Mouse (Mus musculus): ENCODE data around the gene Bspry.
"Not testable (repeated sequence)": the region's sequence is repeated elsewhere in the genome, so short reads cannot be mapped to it uniquely, and the experiment has no call there.

Bspry gene

GRCm38 (mm10) chr4:62479937-62480708, at the start of gene Bspry:
Gene Bspry, plus strand, starts transcription at chr4:62480053.
- DNase-seq (ENCODE audit: low spot score in 2 of 2), result no peak

GRCm38 (mm10) chr4:62430678-62431077, 49.2 kb upstream of the Bspry start:
- no peak for DNase-seq (ENCODE audit: low spot score in 2 of 2)

DNA sequence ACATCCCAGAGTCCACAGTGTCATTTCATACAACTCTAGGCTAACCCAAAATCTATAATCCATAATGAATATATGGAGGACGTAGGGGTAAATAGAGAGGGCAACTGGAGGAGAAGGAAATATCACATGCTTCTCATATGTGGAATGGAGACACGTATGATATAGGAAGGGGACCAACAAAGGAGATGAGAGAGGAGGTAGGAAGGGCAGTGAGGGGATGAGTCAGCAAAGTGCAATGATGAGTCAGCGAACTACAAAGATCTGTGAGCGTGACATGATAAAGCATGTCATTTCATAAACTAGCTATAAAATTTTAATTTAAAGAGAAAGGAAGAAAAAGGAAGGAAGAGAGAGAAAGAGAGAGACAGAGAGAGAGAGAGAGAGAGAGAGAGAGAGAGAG, 48.3 kb upstream of the Bspry start:
- DNase-seq (ENCODE audit: low spot score in 2 of 2), result no peak

DNA sequence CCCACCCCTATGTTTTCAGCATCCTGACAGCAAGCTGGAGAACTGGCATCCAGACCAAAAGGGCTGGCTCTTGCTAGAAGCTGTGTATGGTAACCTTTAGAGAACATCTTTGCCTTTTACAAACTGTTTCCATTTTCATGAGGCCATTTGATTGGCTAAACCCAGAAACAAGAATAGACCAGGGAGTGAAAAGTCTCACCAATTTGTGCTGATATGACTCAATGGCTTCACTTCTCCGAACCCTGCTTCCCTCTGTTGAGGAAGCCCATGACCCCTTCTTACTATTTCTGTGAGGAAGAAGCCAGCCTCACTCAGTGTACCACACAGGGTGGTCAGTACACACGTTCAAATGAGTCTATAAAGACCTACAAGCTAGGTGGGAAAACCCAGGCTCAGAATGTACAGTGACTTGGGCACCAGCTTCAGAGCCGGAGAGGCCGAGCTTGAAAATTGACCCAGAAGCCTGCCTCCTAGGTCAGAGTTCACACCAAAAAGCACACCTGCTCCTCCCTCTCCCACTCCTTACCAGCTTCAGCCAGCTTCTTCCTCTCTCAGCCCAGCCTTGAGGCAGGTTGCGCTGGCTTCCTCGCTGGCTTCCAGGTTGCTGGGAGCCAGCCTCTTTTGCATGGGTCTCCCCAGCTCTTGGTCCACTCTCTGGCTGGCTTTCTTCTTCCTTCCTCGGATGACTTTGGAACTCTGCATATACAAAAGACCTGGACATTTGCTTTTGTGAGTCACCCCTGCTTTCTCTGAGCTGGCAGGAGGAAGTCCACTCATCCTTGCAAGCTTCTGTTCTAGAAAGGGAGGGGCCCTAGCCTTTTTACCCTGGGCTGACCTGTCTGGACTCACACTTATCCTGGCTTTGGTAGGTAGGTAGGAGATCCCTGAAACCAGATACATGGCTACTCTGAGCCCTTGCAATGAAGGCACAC, 45.6 kb upstream of the Bspry start:
- DNase-seq (ENCODE audit: low spot score in 2 of 2), result no peak

DNA sequence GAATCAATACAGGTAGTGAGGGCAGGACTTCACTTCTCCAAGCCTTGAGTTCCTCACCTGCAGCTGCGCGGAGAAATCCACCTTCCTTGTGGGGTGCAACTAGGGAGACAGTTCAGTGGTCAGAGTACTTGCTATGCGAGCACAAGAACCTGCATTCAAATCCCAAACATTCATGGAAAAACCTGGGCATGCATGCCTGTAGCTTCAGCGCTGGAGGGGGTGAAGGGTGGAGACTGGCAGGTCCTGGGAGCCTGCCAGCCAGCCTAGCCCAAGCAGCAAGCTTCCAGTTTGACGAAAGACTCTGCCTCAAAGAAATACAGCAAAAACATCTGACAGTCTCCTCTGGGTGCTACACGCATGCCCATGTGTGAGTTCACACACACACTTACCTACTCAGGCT, 44.8 kb upstream of the Bspry start, which contains the start of gene Rnf183:
TSS of gene Rnf183 (minus strand) at position 172 of the 400 bp plus-strand sequence.
- DNase-seq (ENCODE audit: low spot score in 2 of 2), result no peak

DNA sequence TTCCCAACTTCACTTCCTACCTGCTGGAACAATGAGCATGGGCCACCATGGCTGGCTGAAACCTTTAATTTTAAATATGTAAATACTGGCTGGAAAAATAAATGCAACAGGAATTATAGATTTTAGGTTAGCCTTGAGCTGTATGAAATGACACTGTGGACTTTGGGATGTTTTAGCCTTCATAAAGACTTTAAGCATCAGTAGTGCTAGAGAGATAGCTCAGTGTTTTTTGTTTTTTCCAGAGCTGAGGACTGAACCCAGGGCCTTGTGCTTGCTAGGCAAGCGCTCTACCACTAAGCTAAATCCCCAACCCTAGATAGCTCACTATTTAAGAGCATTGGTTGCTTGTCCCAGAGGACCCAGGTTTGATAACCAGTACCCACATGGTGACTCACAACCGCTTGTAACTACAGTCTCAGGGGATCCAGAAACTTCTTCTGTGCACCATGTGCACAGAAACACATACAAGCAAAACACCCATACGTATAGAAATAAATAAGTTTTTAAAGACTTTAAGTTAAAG, 42.5 kb upstream of the Bspry start:
- no peak for DNase-seq (ENCODE audit: low spot score in 2 of 2)

- DNase-seq (ENCODE audit: low spot score in 2 of 2), result no peak
Observed at GRCm38 (mm10) chr4:62437871-62438270, 42.0 kb upstream of the Bspry start.

- no peak for DNase-seq (ENCODE audit: low spot score in 2 of 2)
Observed at GRCm38 (mm10) chr4:62439793-62440192, 40.1 kb upstream of the Bspry start.

- no peak for DNase-seq (ENCODE audit: low spot score in 2 of 2)
Observed at GRCm38 (mm10) chr4:62440544-62440943, 39.3 kb upstream of the Bspry start.

- no peak for DNase-seq (ENCODE audit: low spot score in 2 of 2)
Observed at GRCm38 (mm10) chr4:62440986-62441385, 38.9 kb upstream of the Bspry start.

DNA sequence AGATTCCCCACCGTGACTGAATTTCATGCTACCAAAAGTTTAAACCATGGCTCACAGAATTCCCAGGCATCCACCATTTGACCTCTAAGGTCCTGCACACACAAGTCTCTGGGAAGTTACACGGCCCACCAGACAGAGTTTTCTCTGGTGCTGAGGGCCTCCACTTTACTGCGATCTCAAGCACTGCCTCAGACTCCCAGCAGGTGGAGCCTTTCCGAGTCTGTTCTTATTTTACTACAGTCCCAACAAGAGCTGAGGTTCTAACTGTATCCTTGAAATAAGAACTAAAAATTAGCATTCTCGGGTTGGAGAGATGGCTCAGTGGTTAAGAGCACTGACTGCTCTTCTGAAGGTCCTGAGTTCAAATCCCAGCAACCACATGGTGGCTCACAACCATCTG, 24.9 kb upstream of the Bspry start:
- peak; percentile 44 to 50 for DNase-seq (ENCODE audit: low spot score in 2 of 2)

GRCm38 (mm10) chr4:62459081-62459480, 20.8 kb upstream of the Bspry start:
- DNase-seq (ENCODE audit: low spot score in 2 of 2), result peak; percentile 57 to 65

DNA sequence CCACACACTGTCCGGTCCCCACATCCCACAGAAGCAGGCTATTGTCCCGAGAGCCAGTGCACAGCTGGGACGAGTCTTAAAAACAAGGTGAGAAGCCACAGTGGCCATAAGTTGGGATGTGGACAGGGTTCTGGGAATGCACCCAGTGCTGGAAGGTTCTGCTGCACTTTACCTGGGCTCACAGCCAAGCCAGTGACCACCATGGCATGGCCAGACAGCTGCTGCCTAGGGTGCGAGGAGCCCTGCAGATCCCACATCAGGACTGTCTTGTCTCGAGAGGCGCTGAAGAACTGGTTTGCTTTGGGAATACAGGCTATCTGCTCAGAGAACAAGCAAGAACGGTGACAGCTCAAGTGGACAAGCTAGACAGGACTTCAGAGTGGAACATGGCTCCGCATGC, 19.5 kb upstream of the Bspry start:
- no peak for DNase-seq (ENCODE audit: low spot score in 2 of 2)

DNA sequence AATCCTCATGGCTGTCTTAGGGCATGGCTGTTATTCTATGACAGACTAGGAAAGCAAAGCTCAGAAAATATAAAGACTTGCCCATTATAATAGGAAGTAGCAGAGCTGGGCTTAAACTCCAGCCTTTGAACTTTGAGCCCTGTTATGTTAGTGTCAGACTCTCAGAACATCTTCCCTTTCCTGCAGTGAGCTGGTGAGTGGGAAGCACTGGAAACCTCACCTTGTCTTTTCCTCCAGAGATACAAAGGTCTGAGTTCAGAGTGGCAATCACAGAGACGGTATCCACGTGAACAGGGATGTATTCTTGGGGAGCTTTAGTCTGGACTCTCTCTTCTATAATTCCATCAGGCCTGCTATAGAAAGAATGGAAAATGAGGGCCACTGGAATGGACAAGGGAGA, 16.7 kb upstream of the Bspry start:
- no peak for DNase-seq (ENCODE audit: low spot score in 2 of 2)

GRCm38 (mm10) chr4:62468158-62468557, 11.7 kb upstream of the Bspry start:
- no peak for DNase-seq (ENCODE audit: low spot score in 2 of 2)

DNA sequence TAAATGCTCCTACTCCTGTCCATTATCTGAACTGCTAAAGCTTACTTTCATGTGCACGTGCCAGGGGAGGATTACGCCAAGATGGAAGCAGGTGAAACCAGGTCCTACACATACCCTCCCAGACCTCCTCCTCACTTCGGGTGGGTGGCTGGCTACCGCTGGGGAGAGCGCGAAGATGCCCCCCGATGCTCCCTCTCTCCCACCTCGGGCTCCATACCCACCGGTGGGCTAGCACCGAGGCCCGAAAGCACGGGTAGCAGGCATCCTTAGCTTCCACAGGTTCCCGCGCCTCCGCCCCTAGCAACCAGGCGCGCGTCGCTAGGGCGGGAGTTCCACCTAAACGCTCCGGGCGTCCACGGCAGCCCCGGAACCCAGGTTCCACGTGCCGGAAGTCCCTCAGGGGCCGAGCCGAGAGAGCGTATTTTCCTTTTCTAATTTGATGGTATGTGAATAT, 9.2 kb upstream of the Bspry start, which contains the start of gene Wdr31:
TSS of gene Wdr31 (minus strand) at position 299 of the 454 bp plus-strand sequence.
- DNase-seq (ENCODE audit: low spot score in 2 of 2), result peak; percentile 81 to 84

GRCm38 (mm10) chr4:62472071-62472470, 7.8 kb upstream of the Bspry start:
- peak; percentile 22 to 27 for DNase-seq (ENCODE audit: low spot score in 2 of 2)

GRCm38 (mm10) chr4:62475131-62475530, 4.7 kb upstream of the Bspry start:
- no peak for DNase-seq (ENCODE audit: low spot score in 2 of 2)

GRCm38 (mm10) chr4:62475793-62476192, 4.1 kb upstream of the Bspry start:
- no peak for DNase-seq (ENCODE audit: low spot score in 2 of 2)

GRCm38 (mm10) chr4:62477542-62478244, 2.2 kb upstream of the Bspry start:
- DNase-seq (ENCODE audit: low spot score in 2 of 2), result no peak

DNA sequence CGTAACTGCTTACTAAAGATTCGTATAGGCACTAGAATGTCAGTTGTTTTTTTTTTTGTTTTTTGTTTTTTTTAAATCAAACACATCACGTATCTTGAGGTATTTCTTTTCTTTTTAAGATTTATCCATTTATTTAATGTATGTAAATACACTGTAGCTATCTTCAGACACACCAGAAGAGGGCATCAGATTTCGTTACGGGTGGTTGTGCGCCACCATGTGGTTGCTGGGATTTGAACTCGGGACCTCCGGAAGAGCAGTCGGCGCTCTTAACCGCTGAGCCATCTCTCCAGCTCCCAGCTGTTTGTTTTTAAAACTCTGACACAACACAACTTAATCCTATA, 288 bp upstream of the Bspry start:
- DNase-seq (ENCODE audit: low spot score in 2 of 2), result not testable (repeated sequence)

All from right cerebral cortex, adult 2 months (tissue).